12 mouse cellular contexts compared by ENCODE assay signal in genomic region chr14:79021725-79022124, GRCm38 (mm10).
DNase-seq lines count a peak whose midpoint lies in the region; ATAC-seq lines count a peak whose summit lies in the region.
"Had no signal": no experiment of that assay in that cellular context is flagged by ENCODE, and none has a peak within 500 bp of the region (broad histone marks: within the 10 kb centered on the region; RNA-seq: fewer than 3 reads in every experiment).

No protein-coding gene starts in this region.

- no peaks in the 10 kb centered on the region for H3K9me3 ChIP-seq in kidney, embryonic 14.5 days (ENCODE audit: control insufficient read depth, low read length)
- H3K9me3 ChIP-seq in forebrain, embryonic 15.5 days, result no peaks in the 10 kb centered on the region
- H3K9me3 ChIP-seq: forebrain, embryonic 10.5 days; limb, embryonic 15.5 days; neural tube, embryonic 13.5 days had no signal

- H3K27me3 ChIP-seq in kidney, embryonic 14.5 days (ENCODE audit: control insufficient read depth, insufficient read depth, low read length), result no peaks in the 10 kb centered on the region
- no peaks in the 10 kb centered on the region for H3K27me3 ChIP-seq in forebrain, embryonic 15.5 days
- H3K27me3 ChIP-seq: limb, embryonic 15.5 days; neural tube, embryonic 13.5 days had no signal

- peak; percentile 49 for DNase-seq in kidney, adult 9 months
- DNase-seq in R1 (ENCODE audit: low read depth, low spot score) (peak; percentile 21), MN1 (ENCODE audit: low spot score) (no peak)
- DNase-seq in adrenal gland, adult 2 months, result peak; percentile 86
- peak; percentile 15 to 70 for DNase-seq in kidney, postnatal 25 days
- DNase-seq: lung, postnatal 36 days; thymus, postnatal 25 days had no signal

- no peak overlapping the region for H3K9ac ChIP-seq in kidney, embryonic 14.5 days (ENCODE audit: low read depth, low read length)
- H3K9ac ChIP-seq in forebrain, embryonic 15.5 days (replicated peaks), result no peak overlapping the region
- H3K9ac ChIP-seq: limb, embryonic 15.5 days; neural tube, embryonic 13.5 days had no signal

- H3K27ac ChIP-seq in kidney, embryonic 14.5 days (ENCODE audit: low read depth, low read length), result no peak overlapping the region
- H3K27ac ChIP-seq in forebrain, embryonic 15.5 days (replicated peaks), result no peak overlapping the region
- H3K27ac ChIP-seq: forebrain, embryonic 10.5 days; limb, embryonic 15.5 days had no signal

- no peaks in the 10 kb centered on the region for H3K36me3 ChIP-seq in kidney, embryonic 14.5 days (ENCODE audit: control insufficient read depth, insufficient read depth, low read length)
- no peaks in the 10 kb centered on the region for H3K36me3 ChIP-seq in forebrain, embryonic 15.5 days
- H3K36me3 ChIP-seq: forebrain, embryonic 10.5 days; limb, embryonic 15.5 days had no signal

- no peak overlapping the region for H3K4me3 ChIP-seq in kidney, embryonic 14.5 days (ENCODE audit: low read length)
- H3K4me3 ChIP-seq in forebrain, embryonic 15.5 days, result no peak overlapping the region
- H3K4me3 ChIP-seq: forebrain, embryonic 10.5 days; limb, embryonic 15.5 days; neural tube, embryonic 13.5 days had no signal

- no peak overlapping the region for H3K4me2 ChIP-seq in kidney, embryonic 14.5 days (replicated peaks; ENCODE audit: low read depth, low read length)
- H3K4me2 ChIP-seq in forebrain, embryonic 15.5 days (replicated peaks), result no peak overlapping the region
- H3K4me2 ChIP-seq: limb, embryonic 15.5 days; neural tube, embryonic 13.5 days had no signal

- 73% methylated on average over 7 of the region's 7 CpGs for WGBS in kidney, embryonic 14.5 days
- 21% methylated on average over 7 of the region's 7 CpGs for WGBS in forebrain, embryonic 15.5 days

- ATAC-seq in kidney, embryonic 14.5 days (ENCODE audit: low FRiP score, low TSS enrichment), result no peak
- ATAC-seq in forebrain, embryonic 15.5 days (replicated peaks), result no peak

- H3K4me1 ChIP-seq in kidney, embryonic 14.5 days (ENCODE audit: control insufficient read depth, insufficient read depth, low read length), result no peaks in the 10 kb centered on the region
- peaks cover 3% of the 10 kb centered on the region; the same call in 1 of the 2 replicates for H3K4me1 ChIP-seq in forebrain, embryonic 15.5 days
